Mouse (Mus musculus): ENCODE measurements around the gene Lat2.

DNA sequence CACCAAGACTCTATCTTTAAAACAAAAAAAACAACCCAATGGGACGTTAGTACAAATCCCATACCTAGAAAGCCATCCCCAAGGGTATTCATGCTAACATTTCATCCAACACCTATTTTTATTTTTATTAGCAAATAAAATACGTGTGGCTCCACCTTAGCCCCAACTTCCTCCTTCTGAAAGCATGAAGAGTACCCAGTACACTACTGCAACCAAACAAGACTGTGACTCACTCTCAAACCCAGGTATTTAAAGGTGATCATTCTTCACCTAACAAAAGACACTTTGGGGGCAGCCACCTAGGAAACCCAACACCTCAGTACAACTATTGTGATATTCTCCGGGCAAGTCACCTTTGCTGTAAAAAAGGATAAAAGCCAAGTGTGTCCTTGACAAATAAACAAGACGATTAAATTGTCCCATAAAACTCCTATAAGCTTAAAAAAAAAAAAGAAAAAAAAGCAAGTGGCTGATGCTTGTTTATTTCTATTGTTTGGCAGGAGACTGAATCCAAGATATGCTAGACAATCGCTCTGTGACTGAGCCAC, 23.1 kb upstream of the Lat2 start:
- TF ChIP-seq CTCF (IDR thresholded peaks at IDR 0.05; ENCODE audit: extremely low read depth, insufficient read depth, low read length) (no peak), POLR2A (IDR thresholded peaks at IDR 0.05; ENCODE audit: extremely low read depth, insufficient read depth, low read length) (no peak)
